Mouse (Mus musculus) left cerebral cortex, adult 11 months (tissue): ENCODE measurements at regions not wholly inside any gene's neighbourhood (a gene's known extent, or its start where the extent isn't known, plus 50 kb on each side); places are given as distances from the start of the nearest gene placed in this dataset.

Experiments used
- DNase-seq: peaks from one replicate; pipeline ENCODE4 v3.0.0; 2022; ENCODE audit warnings: low spot score

- no peak for DNase-seq
These were observed 120.5 kb upstream of the Jarid2 start for GRCm38 (mm10) chr13:44608681-44609335.

- DNase-seq = no peak
These were observed 119.7 kb upstream of the Jarid2 start for GRCm38 (mm10) chr13:44609606-44610005.

- DNase-seq = no peak
These were observed 113.6 kb upstream of the Jarid2 start for GRCm38 (mm10) chr13:44615696-44616095.

- DNase-seq = no peak
These were observed 110.9 kb upstream of the Jarid2 start for GRCm38 (mm10) chr13:44618368-44618767.

GRCm38 (mm10) chr13:44622661-44623355, 106.5 kb upstream of the Jarid2 start:
- DNase-seq = no peak

- no peak for DNase-seq
These were observed 104.6 kb upstream of the Jarid2 start for GRCm38 (mm10) chr13:44624716-44625115.

GRCm38 (mm10) chr13:44625792-44626191, 103.5 kb upstream of the Jarid2 start:
- DNase-seq = no peak

GRCm38 (mm10) chr13:44626806-44627205, 102.5 kb upstream of the Jarid2 start:
- DNase-seq = no peak

GRCm38 (mm10) chr13:44630061-44630460, 99.2 kb upstream of the Jarid2 start:
- no peak for DNase-seq

GRCm38 (mm10) chr13:44634616-44635015, 94.7 kb upstream of the Jarid2 start:
- DNase-seq = no peak

- no peak for DNase-seq
These were observed 93.9 kb upstream of the Jarid2 start for GRCm38 (mm10) chr13:44635221-44636007.

GRCm38 (mm10) chr13:44636008-44636335, 93.3 kb upstream of the Jarid2 start:
- DNase-seq = no peak

GRCm38 (mm10) chr13:44642361-44642760, 86.9 kb upstream of the Jarid2 start:
- no peak for DNase-seq

- no peak for DNase-seq
These were observed 79.2 kb upstream of the Jarid2 start for GRCm38 (mm10) chr13:44650052-44650451.

- DNase-seq = no peak
These were observed 77.7 kb upstream of the Jarid2 start for GRCm38 (mm10) chr13:44651259-44652238.

GRCm38 (mm10) chr13:44657905-44658414, 71.3 kb upstream of the Jarid2 start:
- DNase-seq = no peak

- DNase-seq = no peak
These were observed 69.4 kb upstream of the Jarid2 start for GRCm38 (mm10) chr13:44659861-44660260.

- no peak for DNase-seq
These were observed 66.2 kb upstream of the Jarid2 start for GRCm38 (mm10) chr13:44663062-44663461.

- no peak for DNase-seq
These were observed 65.5 kb upstream of the Jarid2 start for GRCm38 (mm10) chr13:44663730-44664129.

- DNase-seq = no peak
These were observed 59.5 kb upstream of the Jarid2 start for GRCm38 (mm10) chr13:44669761-44670160.

GRCm38 (mm10) chr13:44673337-44673966, 55.8 kb upstream of the Jarid2 start:
- DNase-seq = no peak
